Mouse (Mus musculus): ENCODE data around the gene Tmem63c.

GRCm38 (mm10) chr12:87002815-87003214 lies 18.3 kb upstream of the Tmem63c start:
- no peak for TF ChIP-seq CTCF (IDR thresholded peaks at IDR 0.05)
- no peak for TF ChIP-seq POLR2A (IDR thresholded peaks at IDR 0.05; ENCODE audit: insufficient read depth, low read depth, low read length)
- TF ChIP-seq EP300 (IDR thresholded peaks at IDR 0.05; ENCODE audit: insufficient read depth, low read depth, low read length) = no peak

All from heart, adult 2 months (tissue).